28 mouse cellular contexts compared by ENCODE assay signal in genomic region chr3:83067920-83068319, GRCm38 (mm10). TPM values are rescaled to one million over a fixed set of nuclear protein-coding genes. Genes with fewer than 3 reads are reported as not detected.
A peak's percentile ranks its signal among the peaks of the same experiment; 100 is the strongest.
DNase-seq lines count a peak whose midpoint lies in the region; ATAC-seq and TF ChIP-seq lines count a peak whose summit lies in the region.
"Had no signal": no experiment of that assay in that cellular context is flagged by ENCODE, and none has a peak within 500 bp of the region (broad histone marks: within the 10 kb centered on the region; RNA-seq: fewer than 3 reads in every experiment).

No protein-coding gene starts in this region.

- peak; percentile 72 to 79 for DNase-seq in lung, adult 18-20 months
- peak; percentile 39 for DNase-seq in lung, postnatal 14 days
- DNase-seq in lung, postnatal 4 days = peak; percentile 21 to 57
- DNase-seq in kidney, adult 2 months = no peak
- DNase-seq: adrenal gland, adult 8-10 months; adrenal gland, postnatal 36 days; B cell, adult 2 months; cerebellum, adult 18-20 months; cerebellum, adult 9-10 months; cerebellum, postnatal 14 days; gastrocnemius, postnatal 25 days; heart, adult 2 months; heart, postnatal 14 days had no signal

- TF ChIP-seq CTCF in kidney, adult 2 months (conservative IDR thresholded peaks at IDR 0.05; ENCODE audit: insufficient read depth, insufficient read length, low read depth, low read length) = no peak

- 69% methylated on average over 9 of the region's 9 CpGs for WGBS in lung, embryonic 16.5 days
- WGBS in intestine, embryonic 16.5 days = 80% methylated on average over 9 of the region's 9 CpGs
- 96% methylated on average over 9 of the region's 9 CpGs for WGBS in kidney, adult 2 months

- no peak for TF ChIP-seq POLR2A in kidney, adult 2 months (IDR thresholded peaks at IDR 0.05; ENCODE audit: low read depth, low read length)

- H3K9ac ChIP-seq in lung, embryonic 16.5 days (ENCODE audit: low read length) = no peak overlapping the region
- no peak overlapping the region for H3K9ac ChIP-seq in intestine, embryonic 16.5 days (ENCODE audit: low read depth, low read length)
- H3K9ac ChIP-seq: embryonic facial prominence, embryonic 12.5 days; embryonic facial prominence, embryonic 15.5 days; forebrain, embryonic 12.5 days; forebrain, embryonic 15.5 days; heart, embryonic 13.5 days; hindbrain, embryonic 12.5 days; hindbrain, embryonic 15.5 days had no signal

- H3K9me3 ChIP-seq in lung, embryonic 16.5 days (ENCODE audit: control insufficient read depth, low read length) = no peaks in the 10 kb centered on the region
- H3K9me3 ChIP-seq in intestine, embryonic 16.5 days (ENCODE audit: control insufficient read depth, low read length) = no peaks in the 10 kb centered on the region
- H3K9me3 ChIP-seq: embryonic facial prominence, embryonic 12.5 days; embryonic facial prominence, embryonic 15.5 days; forebrain, embryonic 12.5 days; forebrain, embryonic 15.5 days; G1E; heart, embryonic 10.5 days; heart, embryonic 13.5 days; hindbrain, embryonic 12.5 days; hindbrain, embryonic 15.5 days had no signal

- H3K27ac ChIP-seq in lung, embryonic 16.5 days (ENCODE audit: low read length) = no peak overlapping the region
- no peak overlapping the region for H3K27ac ChIP-seq in intestine, embryonic 16.5 days (ENCODE audit: low read length)
- no peak overlapping the region for H3K27ac ChIP-seq in kidney, adult 2 months (ENCODE audit: insufficient read depth, low read depth, low read length)
- H3K27ac ChIP-seq: embryonic facial prominence, embryonic 12.5 days; embryonic facial prominence, embryonic 15.5 days; forebrain, embryonic 12.5 days; forebrain, embryonic 15.5 days; heart, adult 2 months; heart, embryonic 10.5 days; heart, embryonic 13.5 days; hindbrain, embryonic 12.5 days; hindbrain, embryonic 15.5 days had no signal

- no peak overlapping the region for H3K4me3 ChIP-seq in lung, embryonic 16.5 days (ENCODE audit: low read length)
- H3K4me3 ChIP-seq in intestine, embryonic 16.5 days (ENCODE audit: low read length) = no peak overlapping the region
- no peak overlapping the region for H3K4me3 ChIP-seq in kidney, adult 2 months (ENCODE audit: insufficient read depth, low read depth, low read length)
- H3K4me3 ChIP-seq: embryonic facial prominence, embryonic 12.5 days; embryonic facial prominence, embryonic 15.5 days; forebrain, embryonic 12.5 days; forebrain, embryonic 15.5 days; heart, adult 2 months; heart, embryonic 10.5 days; heart, embryonic 13.5 days; hindbrain, embryonic 12.5 days; hindbrain, embryonic 15.5 days had no signal

- H3K36me3 ChIP-seq in lung, embryonic 16.5 days (ENCODE audit: control insufficient read depth, insufficient read depth, low read length) = peaks cover 50% of the 10 kb centered on the region
- H3K36me3 ChIP-seq in intestine, embryonic 16.5 days (ENCODE audit: control insufficient read depth, insufficient read depth, low read length) = peaks cover 22% of the 10 kb centered on the region
- peaks cover 5% of the 10 kb centered on the region for H3K36me3 ChIP-seq in kidney, adult 2 months (ENCODE audit: control insufficient read depth, insufficient read depth, low read length)

- H3K4me1 ChIP-seq in lung, embryonic 16.5 days (replicated peaks; ENCODE audit: control insufficient read depth, insufficient read depth, low read length) = no peaks in the 10 kb centered on the region
- H3K4me1 ChIP-seq in intestine, embryonic 16.5 days (ENCODE audit: control insufficient read depth, insufficient read depth, low read length) = no peaks in the 10 kb centered on the region
- no peaks in the 10 kb centered on the region for H3K4me1 ChIP-seq in kidney, adult 2 months (ENCODE audit: control insufficient read depth, insufficient read depth, low read length)
- H3K4me1 ChIP-seq: embryonic facial prominence, embryonic 12.5 days; embryonic facial prominence, embryonic 15.5 days; forebrain, embryonic 12.5 days; forebrain, embryonic 15.5 days; heart, embryonic 10.5 days; heart, embryonic 13.5 days; hindbrain, embryonic 12.5 days; hindbrain, embryonic 15.5 days had no signal

- no peaks in the 10 kb centered on the region for H3K27me3 ChIP-seq in lung, embryonic 16.5 days (ENCODE audit: control insufficient read depth, insufficient read depth, low read depth, low read length)
- no peaks in the 10 kb centered on the region for H3K27me3 ChIP-seq in intestine, embryonic 16.5 days (replicated peaks; ENCODE audit: control insufficient read depth, insufficient read depth, low read length)
- no peaks in the 10 kb centered on the region for H3K27me3 ChIP-seq in kidney, adult 2 months (replicated peaks; ENCODE audit: control insufficient read depth, insufficient read depth, low read length)
- H3K27me3 ChIP-seq: CH12.LX; embryonic facial prominence, embryonic 12.5 days; embryonic facial prominence, embryonic 15.5 days; forebrain, embryonic 12.5 days; forebrain, embryonic 15.5 days; heart, embryonic 13.5 days; hindbrain, embryonic 12.5 days; hindbrain, embryonic 15.5 days had no signal

- no peak overlapping the region for H3K4me2 ChIP-seq in lung, embryonic 16.5 days (ENCODE audit: low read depth, low read length)
- no peak overlapping the region for H3K4me2 ChIP-seq in intestine, embryonic 16.5 days (ENCODE audit: low read depth, low read length)
- H3K4me2 ChIP-seq: embryonic facial prominence, embryonic 12.5 days; embryonic facial prominence, embryonic 15.5 days; forebrain, embryonic 12.5 days; forebrain, embryonic 15.5 days; heart, embryonic 13.5 days; hindbrain, embryonic 12.5 days; hindbrain, embryonic 15.5 days had no signal

- ATAC-seq in lung, embryonic 16.5 days (ENCODE audit: low read depth) = peak; percentile 31; the same call in 1 of the 2 replicates
- ATAC-seq in erythroid progenitor cell, adult 5-6 weeks (replicated peaks; ENCODE audit: low FRiP score, poor library complexity, severe bottlenecking) = no peak
- ATAC-seq in intestine, embryonic 16.5 days = no peak
- ATAC-seq: forebrain, embryonic 15.5 days had no signal

RNA-seq across cellular contexts. Expression of gene Plrg1, which starts 12.6 kb away (rescaled TPM):
- polyA plus RNA-seq in lung, embryonic 16.5 days (2015; fragmentation: Nextera tagmentation; extraction: Ambion mirVana) = 94.8 and 99.0 TPM in 2 replicates
- 8.8 and 39.3 TPM in 2 replicates for total RNA-seq in erythroid progenitor cell, adult 5-6 weeks (2015; ENCODE audit: low replicate concordance)
- total RNA-seq in erythroid progenitor cell, adult 5-6 weeks (2017; ENCODE audit: low replicate concordance) = 25.6 and 28.5 TPM in 2 replicates
- 81.0 and 87.1 TPM in 2 replicates for polyA plus RNA-seq in intestine, embryonic 16.5 days (2015; fragmentation: Nextera tagmentation; extraction: Ambion mirVana)
- 33.1 and 33.3 TPM in 2 replicates for polyA plus RNA-seq in kidney, adult 2 months (2012; rRNA removed)

RNA-seq across cellular contexts. Expression of gene Fgb, which starts 18.3 kb away (rescaled TPM):
- 0.78 and 10.6 TPM in 2 replicates for polyA plus RNA-seq in lung, embryonic 16.5 days (2015; fragmentation: Nextera tagmentation; extraction: Ambion mirVana)
- not detected in 2 replicates for total RNA-seq in erythroid progenitor cell, adult 5-6 weeks (2015; ENCODE audit: low replicate concordance)
- not detected in 2 replicates for total RNA-seq in erythroid progenitor cell, adult 5-6 weeks (2017; ENCODE audit: low replicate concordance)
- 10.5 and 13.7 TPM in 2 replicates for polyA plus RNA-seq in intestine, embryonic 16.5 days (2015; fragmentation: Nextera tagmentation; extraction: Ambion mirVana)
- 1.1 and 1.5 TPM in 2 replicates for polyA plus RNA-seq in kidney, adult 2 months (2012; rRNA removed)
- total RNA-seq: CH12.LX; common myeloid progenitor, adult 5-6 weeks; gastrocnemius, postnatal 25 days; heart, adult 2 months; heart, postnatal 14 days; hematopoietic stem cell, adult 5-6 weeks had no signal
- polyA plus RNA-seq: forebrain, embryonic 12.5 days; forebrain, embryonic 15.5 days; G1E; heart, adult 2 months; hindbrain, embryonic 12.5 days had no signal

RNA-seq across cellular contexts. Expression of gene Fga, which starts 42.0 kb away (rescaled TPM):
- polyA plus RNA-seq in lung, embryonic 16.5 days (2015; fragmentation: Nextera tagmentation; extraction: Ambion mirVana) = 1.9 and 19.9 TPM in 2 replicates
- total RNA-seq in erythroid progenitor cell, adult 5-6 weeks (2015; ENCODE audit: low replicate concordance) = not detected in 2 replicates
- not detected in 2 replicates for total RNA-seq in erythroid progenitor cell, adult 5-6 weeks (2017; ENCODE audit: low replicate concordance)
- polyA plus RNA-seq in intestine, embryonic 16.5 days (2015; fragmentation: Nextera tagmentation; extraction: Ambion mirVana) = 11.6 and 19.2 TPM in 2 replicates
- 5.0 and 5.5 TPM in 2 replicates for polyA plus RNA-seq in kidney, adult 2 months (2012; rRNA removed)
- total RNA-seq: CH12.LX; common myeloid progenitor, adult 5-6 weeks; gastrocnemius, postnatal 25 days; heart, adult 2 months; heart, postnatal 14 days; hematopoietic stem cell, adult 5-6 weeks had no signal
- polyA plus RNA-seq: forebrain, embryonic 12.5 days; forebrain, embryonic 15.5 days; G1E; heart, adult 2 months; hindbrain, embryonic 12.5 days had no signal

RNA-seq across cellular contexts. Expression of gene Dchs2, which starts 59.8 kb away (rescaled TPM):
- 0.09 and 0.21 TPM in 2 replicates for polyA plus RNA-seq in lung, embryonic 16.5 days (2015; fragmentation: Nextera tagmentation; extraction: Ambion mirVana)
- not detected in 2 replicates for total RNA-seq in erythroid progenitor cell, adult 5-6 weeks (2015; ENCODE audit: low replicate concordance)
- total RNA-seq in erythroid progenitor cell, adult 5-6 weeks (2017; ENCODE audit: low replicate concordance) = not detected in 2 replicates
- 0.06 and 0.12 TPM in 2 replicates for polyA plus RNA-seq in intestine, embryonic 16.5 days (2015; fragmentation: Nextera tagmentation; extraction: Ambion mirVana)
- 0.03 TPM in 2 replicates for polyA plus RNA-seq in kidney, adult 2 months (2012; rRNA removed)
- total RNA-seq: CH12.LX; common myeloid progenitor, adult 5-6 weeks; hematopoietic stem cell, adult 5-6 weeks had no signal
- polyA plus RNA-seq: G1E had no signal
